Mouse (Mus musculus) midbrain, embryonic 11.5 days (tissue): ENCODE data around the gene Prpsap2. TPM values are rescaled to one million over a fixed set of nuclear protein-coding genes. Genes with fewer than 3 reads are reported as not detected.
A peak's percentile ranks its signal among the peaks of the same experiment; 100 is the strongest.

Experiments used
- ATAC-seq: fragments of 200-750 bp; cut with Nextera tagmentation; 2 replicates; pipeline ENCODE4 v1.8.0; 2017; ENCODE audit warnings: moderate TSS enrichment, moderate library complexity; ENCODE audit not compliant: low FRiP score
- DNase-seq: peaks from one replicate; pipeline ENCODE4 v3.0.0; 2015; ENCODE audit warnings: low spot score; ENCODE audit errors: missing footprints
- H3K27ac ChIP-seq: fragments of 300-500 bp; sonication (generic); 2 replicates; pipeline ENCODE4 v1.5.1; 2014; ENCODE audit warnings: low read depth, low read length
- H3K27me3 ChIP-seq: fragments of 300-500 bp; sonication (generic); 2 replicates; pipeline ENCODE4 v1.6.1; 2014; ENCODE audit warnings: mild to moderate bottlenecking, low read length, moderate library complexity, mixed read lengths; ENCODE audit not compliant: control insufficient read depth, insufficient read depth
- H3K36me3 ChIP-seq: fragments of 300-500 bp; sonication (generic); 2 replicates; pipeline ENCODE4 v1.6.1; 2014; ENCODE audit warnings: mild to moderate bottlenecking, low read length, moderate library complexity, mixed read lengths; ENCODE audit not compliant: control insufficient read depth, insufficient read depth
- H3K4me1 ChIP-seq: fragments of 300-500 bp; sonication (generic); 2 replicates; pipeline ENCODE4 v1.6.1; 2014; ENCODE audit warnings: low read length; ENCODE audit not compliant: control insufficient read depth, insufficient read depth
- H3K4me2 ChIP-seq: fragments of 300-500 bp; sonication (generic); 2 replicates; pipeline ENCODE4 v1.6.1; 2014; ENCODE audit warnings: mild to moderate bottlenecking, moderate library complexity
- H3K4me3 ChIP-seq: fragments of 300-500 bp; sonication (generic); 2 replicates; pipeline ENCODE4 v1.5.1; 2014; ENCODE audit warnings: low read depth, low read length
- H3K9ac ChIP-seq: fragments of 300-500 bp; sonication (generic); 2 replicates; pipeline ENCODE4 v1.6.1; 2014; ENCODE audit warnings: low read length
- H3K9me3 ChIP-seq: fragments of 300-500 bp; sonication (generic); 2 replicates; pipeline ENCODE4 v1.6.1; 2016; ENCODE audit warnings: low read length; ENCODE audit not compliant: control insufficient read depth
- WGBS: fragments of 180-500 bp; shearing (Covaris S2); extraction: QIAGEN DNeasy Blood & Tissue Kit; methylation state at CpG from one replicate; pipeline ENCODE4 v1.1.7; 2014; 5-methylcytosine and 5-hydroxymethylcytosine counted together
- polyA plus RNA-seq: library from polyadenylated mRNA; unstranded; fragments of >200 nt; fragmentation: Nextera tagmentation; extraction: Ambion mirVana; gene quantifications from 2 replicates; pipeline ENCODE4 v1.2.1, GENCODE M21; 2014

Prpsap2 gene
- polyA plus RNA-seq, 1 experiment from 2014 or later: 51.7 TPM

DNA sequence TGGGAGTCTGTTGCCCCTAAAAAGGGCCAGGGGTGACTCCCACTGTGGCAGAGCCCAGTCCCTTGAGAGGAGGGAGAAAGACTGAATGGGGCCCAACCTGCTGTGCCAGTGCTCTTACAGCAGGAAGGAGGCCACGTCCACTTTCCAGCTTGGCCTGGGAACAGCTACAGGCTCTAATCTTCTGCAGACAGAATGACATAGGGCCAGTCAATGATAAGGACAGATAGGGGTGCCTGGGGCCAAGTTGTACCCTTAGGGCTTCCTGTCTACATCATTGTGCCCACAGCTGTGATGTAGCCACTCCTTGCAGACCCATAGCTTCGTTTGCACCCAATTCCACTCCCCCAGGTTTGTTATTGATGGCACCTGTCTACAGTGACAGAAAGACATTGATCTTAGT is 75.7 kb downstream of the Prpsap2 start:
- no peak for ATAC-seq
- DNase-seq: no peak
- Histone ChIP-seq H3K9me3 (no peaks in the 10 kb centered on the region), H3K4me1 (peaks cover 5% of the 10 kb centered on the region; the same call in 1 of the 2 replicates), H3K4me3 (no peak overlapping the region), H3K36me3 (no peaks in the 10 kb centered on the region), H3K9ac (no peak overlapping the region), H3K4me2 (no peak overlapping the region), H3K27me3 (peaks cover 27% of the 10 kb centered on the region), H3K27ac (no peak overlapping the region)
- 79% methylated on average over 2 of the region's 2 CpGs for WGBS

- no peak overlapping the region for H3K4me3 ChIP-seq
- H3K27me3 ChIP-seq: peaks cover 27% of the 10 kb centered on the region
- H3K36me3 ChIP-seq: no peaks in the 10 kb centered on the region
- ATAC-seq: no peak
- 78% methylated on average over 8 of the region's 8 CpGs for WGBS
- DNase-seq: peak; percentile 77
- H3K9ac ChIP-seq: no peak overlapping the region
- peaks cover 5% of the 10 kb centered on the region; the same call in 1 of the 2 replicates for H3K4me1 ChIP-seq
- no peaks in the 10 kb centered on the region for H3K9me3 ChIP-seq
- no peak overlapping the region for H3K27ac ChIP-seq
- no peak overlapping the region for H3K4me2 ChIP-seq
These were observed 76.7 kb downstream of the Prpsap2 start for GRCm38 (mm10) chr11:61685119-61685725.

GRCm38 (mm10) chr11:61683907-61684731 is 77.8 kb downstream of the Prpsap2 start, which contains the start of gene Fam83g:
Fam83g (plus strand) TSS chr11:61684091.
- Histone ChIP-seq H3K27me3 (peaks cover 27% of the 10 kb centered on the region), H3K9ac (no peak within 1 kb of the TSS), H3K4me3 (peak within 1 kb of the TSS; percentile 37), H3K36me3 (no peaks in the 10 kb centered on the region), H3K4me2 (peak within 1 kb of the TSS; percentile 52), H3K9me3 (no peaks in the 10 kb centered on the region), H3K4me1 (peaks cover 5% of the 10 kb centered on the region; the same call in 1 of the 2 replicates), H3K27ac (no peak within 1 kb of the TSS)
- peak; percentile 58; the same call in 1 of the 2 replicates for ATAC-seq
- 2% methylated on average over 76 of the region's 76 CpGs for WGBS
- peak; percentile 93 for DNase-seq

Other genes starting within 250 kb of the Prpsap2 start
- 28.5 and 29.9 TPM in 2 replicates for gene Epn2, start 182.4 kb downstream of the Prpsap2 start, polyA plus RNA-seq
- 6.2 and 7.1 TPM in 2 replicates for gene Grap, start 108.8 kb downstream of the Prpsap2 start, polyA plus RNA-seq
- gene Fam83g, start 78.0 kb downstream of the Prpsap2 start, polyA plus RNA-seq: 0.19 and 0.59 TPM in 2 replicates
- not detected in 2 replicates for gene Slc5a10, start 41.3 kb downstream of the Prpsap2 start, polyA plus RNA-seq
- 32.0 and 32.8 TPM in 2 replicates for gene Ulk2, start 93.0 kb upstream of the Prpsap2 start, polyA plus RNA-seq
- 16.1 and 16.6 TPM in 2 replicates for gene Akap10, start 168.2 kb upstream of the Prpsap2 start, polyA plus RNA-seq
- gene Specc1, start 194.7 kb upstream of the Prpsap2 start, polyA plus RNA-seq: 15.8 and 16.3 TPM in 2 replicates